Mouse (Mus musculus): Measurements from ENCODE around the gene Dennd4c. TPM values are rescaled to one million over a fixed set of nuclear protein-coding genes. Genes with fewer than 3 reads are reported as not detected.

Gene Dennd4c
- polyA plus RNA-seq, 1 experiment from 2014 or later = 3.5 TPM

- Histone ChIP-seq H3K9ac (replicated peaks) (no peak overlapping the region), H3K27me3 (no peaks in the 10 kb centered on the region), H3K9me3 (no peaks in the 10 kb centered on the region), H3K36me3 (no peaks in the 10 kb centered on the region), H3K4me1 (no peaks in the 10 kb centered on the region), H3K27ac (replicated peaks) (no peak overlapping the region), H3K4me2 (replicated peaks) (no peak overlapping the region), H3K4me3 (no peak overlapping the region)
- 78% methylated on average over 14 of the region's 14 CpGs for WGBS
- no peak for ATAC-seq (replicated peaks)
Measured at GRCm38 (mm10) chr4:86898791-86899474, 150.6 kb downstream of the Dennd4c start.

Other genes starting within 250 kb of the Dennd4c start
- gene Saxo1, start 190.2 kb upstream of the Dennd4c start, polyA plus RNA-seq (2015; fragmentation: Nextera tagmentation; extraction: Ambion mirVana) = not detected in 2 replicates
- gene Rraga, start 172.9 kb upstream of the Dennd4c start, polyA plus RNA-seq (2015; fragmentation: Nextera tagmentation; extraction: Ambion mirVana) = 89.1 and 95.5 TPM in 2 replicates
- gene Haus6, start 136.5 kb upstream of the Dennd4c start, polyA plus RNA-seq (2015; fragmentation: Nextera tagmentation; extraction: Ambion mirVana) = 12.1 and 12.3 TPM in 2 replicates
- gene Plin2, start 78.5 kb upstream of the Dennd4c start, polyA plus RNA-seq (2015; fragmentation: Nextera tagmentation; extraction: Ambion mirVana) = 39.9 and 40.7 TPM in 2 replicates
- gene Rps6, start 108.9 kb downstream of the Dennd4c start, polyA plus RNA-seq (2015; fragmentation: Nextera tagmentation; extraction: Ambion mirVana) = 414 and 432 TPM in 2 replicates
- gene Acer2, start 125.8 kb downstream of the Dennd4c start, polyA plus RNA-seq (2015; fragmentation: Nextera tagmentation; extraction: Ambion mirVana) = 10.8 and 11.3 TPM in 2 replicates

All from forebrain, embryonic 15.5 days (tissue).